Mouse (Mus musculus): Measurements from ENCODE around the gene Ctdsp2. TPM values are rescaled to one million over a fixed set of nuclear protein-coding genes. Genes with fewer than 3 reads are reported as not detected.

Gene Ctdsp2
- total RNA-seq (2017), result 41.1 and 46.3 TPM in 2 replicates

DNA sequence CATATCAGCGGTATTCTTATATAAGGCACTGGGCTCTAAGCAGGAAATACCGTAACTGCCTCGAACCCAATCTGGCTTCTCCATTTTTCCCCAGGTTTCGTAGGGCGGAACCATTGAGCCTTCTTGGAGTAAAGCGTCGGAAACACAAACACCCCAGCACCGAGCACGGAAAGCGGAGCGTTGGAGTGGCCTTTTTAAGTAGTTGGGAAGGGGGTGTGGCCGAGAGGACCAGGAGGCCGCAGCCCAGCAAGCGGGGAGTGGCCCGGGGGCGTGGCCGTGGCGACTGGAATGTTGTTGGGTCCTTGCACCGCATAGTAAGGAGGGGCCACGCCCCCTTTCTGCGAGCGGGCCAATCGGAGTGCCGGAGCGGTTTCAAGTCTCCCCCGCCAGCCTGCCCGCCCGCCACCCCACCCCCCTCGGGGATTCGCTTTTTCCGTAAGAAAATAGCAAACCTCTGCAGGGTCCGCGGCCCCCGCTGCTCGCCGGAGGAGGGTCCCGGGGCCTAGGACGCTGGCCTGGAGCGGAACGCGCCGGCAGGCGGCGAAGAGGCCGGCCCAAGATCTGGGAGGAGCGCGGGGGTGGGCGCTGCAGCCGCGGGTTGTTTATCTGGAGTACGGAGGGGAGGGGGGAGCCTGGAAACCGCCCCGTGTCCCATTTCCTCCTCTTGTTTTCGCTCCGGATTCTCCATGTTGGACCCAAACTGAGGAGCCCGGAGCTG, at the start of gene Ctdsp2:
Ctdsp2 (plus strand) TSS at position 441 of the 718 bp plus-strand sequence.
- ATAC-seq (replicated peaks in 1 of 2; ENCODE audit: insufficient read depth in 1 of 2, low FRiP score in 2 of 2, low TSS enrichment in 1 of 2, low read depth in 1 of 2, poor library complexity in 2 of 2, severe bottlenecking in 2 of 2), result peak; percentile 88 to 92

DNA sequence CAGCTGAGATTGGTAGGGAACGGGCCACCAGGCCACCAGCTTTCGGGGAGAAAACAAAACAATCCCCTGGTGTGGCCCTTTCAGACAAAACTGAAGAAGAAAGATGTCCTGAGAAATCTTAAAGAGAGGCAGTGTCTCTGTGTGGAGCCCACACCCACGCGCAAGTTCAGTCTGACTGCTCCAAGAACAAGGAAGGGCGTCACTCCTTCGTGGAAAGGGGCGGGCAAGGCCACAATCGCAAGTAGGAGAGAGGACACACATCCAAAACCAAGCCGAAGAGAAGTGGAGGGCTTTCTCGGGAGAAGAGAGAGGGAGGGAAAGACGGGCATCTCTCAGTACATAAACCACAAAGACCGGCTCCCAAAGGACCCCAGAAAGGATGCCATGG, 49.7 kb upstream of the Ctdsp2 start:
- ATAC-seq (replicated peaks in 1 of 2; ENCODE audit: insufficient read depth in 1 of 2, low FRiP score in 2 of 2, low TSS enrichment in 1 of 2, low read depth in 1 of 2, poor library complexity in 2 of 2, severe bottlenecking in 2 of 2), result no peak

DNA sequence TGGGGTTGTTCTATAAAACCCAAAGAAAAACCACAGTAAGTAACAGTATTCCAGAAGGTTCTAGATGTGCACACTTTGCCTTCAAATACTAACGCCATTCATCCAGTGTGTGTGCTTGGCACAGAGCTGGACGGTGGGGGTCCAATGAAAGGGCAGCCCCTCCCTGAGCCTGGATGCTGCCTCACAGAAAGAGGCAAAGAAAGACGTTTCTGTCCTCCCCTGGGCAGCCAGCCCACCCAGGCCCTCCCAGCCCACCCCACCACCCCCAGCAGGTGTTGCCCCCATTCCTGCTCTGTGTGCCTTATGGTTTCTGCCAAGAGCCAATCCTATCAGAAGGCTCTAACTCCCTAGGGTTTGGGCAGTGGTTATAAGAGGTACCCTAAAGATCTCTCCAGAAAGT, 49.0 kb upstream of the Ctdsp2 start:
- ATAC-seq (replicated peaks in 1 of 2; ENCODE audit: insufficient read depth in 1 of 2, low FRiP score in 2 of 2, low TSS enrichment in 1 of 2, low read depth in 1 of 2, poor library complexity in 2 of 2, severe bottlenecking in 2 of 2), result no peak

DNA sequence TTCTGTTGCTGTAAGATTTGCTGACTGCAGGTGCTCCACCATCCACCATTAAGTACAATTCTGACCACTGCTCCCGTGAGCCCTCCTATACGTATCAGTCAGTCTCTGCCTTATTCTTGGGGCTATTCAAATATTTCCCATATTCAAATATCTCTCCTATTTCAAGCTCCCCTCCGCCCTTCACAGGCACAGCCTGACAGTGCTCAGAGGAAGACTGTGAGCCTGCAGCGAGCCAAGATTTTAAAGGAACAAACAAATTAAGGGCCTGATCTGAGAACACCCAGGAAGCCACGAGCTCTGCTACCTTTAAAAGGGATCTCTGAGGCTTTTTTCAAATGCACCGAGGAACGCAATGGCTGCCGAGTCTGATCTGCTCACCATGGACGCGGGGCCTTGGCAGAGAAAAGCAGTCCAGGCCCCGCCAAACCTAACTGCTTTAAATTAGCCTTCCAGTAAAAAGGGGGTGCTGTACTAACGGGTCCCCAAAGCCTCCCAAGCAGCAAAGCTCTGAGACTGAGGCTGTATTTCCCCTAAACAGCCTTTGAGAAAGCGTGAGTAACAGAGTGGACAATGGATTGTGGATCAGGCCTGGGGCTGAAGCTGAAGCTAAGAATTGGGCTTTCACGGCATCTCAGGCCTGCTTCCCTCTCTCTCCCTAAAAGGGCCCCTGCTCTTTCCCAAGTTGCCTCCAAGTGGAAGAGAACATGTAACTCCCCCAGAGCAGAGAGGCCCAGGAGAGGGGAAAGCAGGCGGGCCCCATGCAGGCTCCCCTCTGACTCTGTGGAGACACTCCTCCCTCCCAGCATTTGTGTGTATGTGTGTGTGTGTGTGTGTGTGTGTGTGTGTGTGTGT, 48.0 kb upstream of the Ctdsp2 start:
- no peak; a peak in 1 of 4 replicates for ATAC-seq (replicated peaks in 1 of 2; ENCODE audit: insufficient read depth in 1 of 2, low FRiP score in 2 of 2, low TSS enrichment in 1 of 2, low read depth in 1 of 2, poor library complexity in 2 of 2, severe bottlenecking in 2 of 2)

DNA sequence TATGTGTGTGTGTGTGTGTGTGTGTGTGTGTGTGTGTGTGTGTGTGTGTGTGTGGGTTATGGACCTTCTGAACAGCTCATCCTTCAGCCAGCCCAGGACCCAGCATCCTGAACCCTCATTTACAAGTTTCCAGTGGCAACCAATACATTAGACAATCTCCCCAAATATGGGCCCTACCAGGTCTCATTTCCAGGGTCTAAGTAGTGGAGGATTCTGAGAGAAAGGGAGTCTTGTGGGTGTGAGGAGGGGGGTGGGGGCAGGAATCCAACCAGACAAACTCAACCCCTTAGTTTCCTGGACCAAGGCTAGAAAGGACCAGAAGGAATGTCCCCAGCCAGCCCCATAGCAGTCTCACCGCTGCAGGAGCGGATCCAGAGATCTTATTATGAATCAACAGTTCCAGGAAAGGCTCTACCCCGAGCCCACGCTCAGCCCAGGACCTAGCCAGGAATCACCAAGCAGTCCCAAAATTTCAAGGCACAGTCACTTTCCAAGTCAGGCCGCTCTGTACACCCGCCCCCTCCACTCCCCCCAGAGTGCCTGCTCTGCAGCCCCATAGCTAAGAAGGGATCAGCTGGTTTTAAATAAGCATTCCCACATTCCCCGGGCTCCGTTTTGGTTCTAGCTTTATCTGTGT, 47.3 kb upstream of the Ctdsp2 start:
- ATAC-seq (replicated peaks in 1 of 2; ENCODE audit: insufficient read depth in 1 of 2, low FRiP score in 2 of 2, low TSS enrichment in 1 of 2, low read depth in 1 of 2, poor library complexity in 2 of 2, severe bottlenecking in 2 of 2), result no peak

DNA sequence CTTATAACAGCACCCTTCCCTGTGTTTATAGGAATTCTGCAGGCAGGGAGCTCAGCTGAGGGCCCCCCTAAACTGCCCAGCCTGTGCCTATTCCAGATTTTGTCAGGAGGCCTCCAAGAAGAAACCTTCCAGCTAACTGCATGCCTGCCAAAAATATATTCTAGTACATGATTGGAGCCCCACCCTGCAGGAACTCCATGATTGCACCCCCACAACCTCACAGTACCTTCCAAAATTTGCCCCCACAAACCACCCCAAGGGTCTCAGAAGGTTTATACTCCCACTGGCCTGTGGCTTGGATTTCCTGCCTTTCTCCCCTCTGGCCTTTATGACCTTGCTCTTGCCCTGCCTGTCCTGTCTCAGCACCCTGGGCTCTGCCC, 46.8 kb upstream of the Ctdsp2 start:
- no peak for ATAC-seq (replicated peaks in 1 of 2; ENCODE audit: insufficient read depth in 1 of 2, low FRiP score in 2 of 2, low TSS enrichment in 1 of 2, low read depth in 1 of 2, poor library complexity in 2 of 2, severe bottlenecking in 2 of 2)

DNA sequence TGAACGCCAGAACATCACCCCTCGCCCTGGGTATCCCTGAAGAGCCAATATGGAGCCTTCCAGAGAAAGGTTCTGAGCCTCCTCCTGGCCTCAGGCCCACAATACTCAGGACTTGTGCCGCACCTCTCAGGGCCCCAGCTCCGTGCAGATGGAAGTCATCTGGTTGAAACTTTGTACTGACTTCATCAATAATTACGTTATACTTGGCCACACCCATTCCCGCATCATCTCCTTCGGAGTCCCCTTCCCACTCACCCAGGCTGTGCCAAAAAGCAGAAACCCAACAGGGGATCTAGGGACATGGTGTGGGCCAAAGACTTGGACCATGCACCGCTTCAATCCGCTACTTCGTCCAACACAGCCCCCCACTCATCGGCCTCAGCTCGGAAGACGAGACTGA, 44.0 kb upstream of the Ctdsp2 start:
- no peak for ATAC-seq (replicated peaks in 1 of 2; ENCODE audit: insufficient read depth in 1 of 2, low FRiP score in 2 of 2, low TSS enrichment in 1 of 2, low read depth in 1 of 2, poor library complexity in 2 of 2, severe bottlenecking in 2 of 2)

DNA sequence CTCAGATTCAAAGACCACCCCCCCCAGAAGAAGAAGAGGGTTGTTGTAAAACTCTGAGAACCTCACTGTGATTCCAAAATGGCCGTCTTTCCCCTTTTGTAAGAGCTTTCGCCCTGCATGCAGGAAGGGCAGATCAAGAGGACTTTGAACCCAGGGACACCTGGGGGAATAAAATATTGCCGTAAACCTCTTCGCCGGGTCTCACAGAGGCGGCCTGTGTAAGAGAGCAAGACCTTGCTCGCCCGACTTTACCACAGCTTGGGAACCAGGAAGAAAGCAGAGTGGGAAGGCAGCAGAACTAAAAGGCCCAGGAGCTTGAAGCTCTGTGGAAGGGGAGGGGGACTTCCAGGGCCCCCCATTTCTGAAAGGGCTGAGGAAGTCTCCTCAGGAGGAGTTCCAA, 43.4 kb upstream of the Ctdsp2 start:
- no peak for ATAC-seq (replicated peaks in 1 of 2; ENCODE audit: insufficient read depth in 1 of 2, low FRiP score in 2 of 2, low TSS enrichment in 1 of 2, low read depth in 1 of 2, poor library complexity in 2 of 2, severe bottlenecking in 2 of 2)

DNA sequence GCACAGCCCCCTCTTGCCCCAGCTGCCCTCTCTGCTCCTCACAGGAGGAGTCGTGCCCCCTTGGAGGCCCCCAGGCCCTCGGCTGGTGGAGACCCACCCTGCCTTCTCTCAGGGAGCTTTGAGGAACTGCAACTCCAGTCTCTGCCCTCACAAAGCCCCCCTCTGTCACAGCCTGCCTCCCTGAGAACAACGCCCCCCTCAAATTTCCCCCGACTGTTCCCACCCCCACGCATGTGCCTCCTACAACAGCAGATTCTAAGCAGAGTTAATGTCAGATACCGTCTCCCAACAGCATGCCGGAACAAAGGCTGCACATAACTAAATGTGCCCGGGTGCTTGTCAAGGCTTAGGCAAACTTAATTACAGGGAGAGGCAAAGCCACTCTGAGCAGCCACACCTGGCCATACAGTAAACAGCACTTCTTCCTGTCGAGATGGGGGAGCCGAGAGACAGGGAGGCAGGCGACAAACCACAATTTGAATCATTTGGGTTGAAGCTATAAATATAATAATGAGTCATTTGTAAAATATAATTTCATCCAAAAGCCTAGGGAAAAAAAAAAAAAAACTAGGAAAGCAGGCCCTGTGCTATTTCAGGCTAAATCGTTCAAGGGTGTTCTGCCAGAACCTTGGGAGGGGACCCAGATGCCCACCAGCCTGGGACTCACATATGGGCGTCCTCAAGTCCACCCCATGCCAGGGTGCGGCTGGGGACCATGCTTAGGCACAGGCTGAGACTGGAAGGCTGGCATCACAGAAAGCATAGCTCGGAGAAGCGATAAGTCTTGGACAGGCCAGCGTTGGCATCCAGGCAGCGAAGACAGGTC, 42.7 kb upstream of the Ctdsp2 start:
- ATAC-seq (replicated peaks in 1 of 2; ENCODE audit: insufficient read depth in 1 of 2, low FRiP score in 2 of 2, low TSS enrichment in 1 of 2, low read depth in 1 of 2, poor library complexity in 2 of 2, severe bottlenecking in 2 of 2), result peak in 1 of 2 experiments; percentile 35; a peak in 2 of 4 replicates

DNA sequence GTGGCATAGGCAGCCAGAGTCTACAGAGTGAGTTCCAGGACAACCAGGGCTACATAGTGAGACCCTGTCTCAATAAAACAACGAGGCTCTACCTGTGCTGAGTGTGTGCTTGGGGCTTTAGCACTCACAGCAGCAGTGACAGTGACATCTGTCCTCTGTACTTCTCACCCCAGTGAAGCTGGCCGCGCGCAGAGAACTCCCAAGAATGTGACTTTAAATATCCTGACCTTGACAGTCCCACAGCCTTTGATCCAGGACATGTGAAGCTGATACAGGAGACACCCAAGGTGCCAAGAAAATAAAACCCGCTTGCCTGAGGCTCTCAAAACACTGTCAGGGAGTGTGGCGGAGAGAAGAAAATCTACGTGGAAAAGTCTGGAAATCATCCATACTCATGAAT, 37.6 kb upstream of the Ctdsp2 start:
- no peak for ATAC-seq (replicated peaks in 1 of 2; ENCODE audit: insufficient read depth in 1 of 2, low FRiP score in 2 of 2, low TSS enrichment in 1 of 2, low read depth in 1 of 2, poor library complexity in 2 of 2, severe bottlenecking in 2 of 2)

DNA sequence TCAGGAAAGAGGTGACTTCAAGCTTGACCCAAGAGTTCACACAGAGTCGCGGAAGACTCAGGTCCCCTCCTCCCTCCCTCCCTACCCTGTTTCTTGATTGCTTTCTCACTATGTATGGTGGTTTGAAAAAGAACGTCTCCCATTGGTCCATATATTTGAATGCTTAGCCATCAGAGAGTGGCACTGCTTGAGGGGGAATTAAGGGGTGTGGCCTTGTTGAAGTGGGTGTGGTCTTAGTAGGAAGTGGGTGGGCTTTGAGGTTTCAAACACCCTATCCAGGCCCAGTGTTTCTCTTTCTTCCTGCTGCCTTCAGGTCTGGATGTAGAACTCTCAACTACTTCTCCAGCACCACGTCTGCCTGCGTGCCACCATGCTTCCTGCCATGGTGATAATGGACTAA, 33.0 kb upstream of the Ctdsp2 start:
- no peak for ATAC-seq (replicated peaks in 1 of 2; ENCODE audit: insufficient read depth in 1 of 2, low FRiP score in 2 of 2, low TSS enrichment in 1 of 2, low read depth in 1 of 2, poor library complexity in 2 of 2, severe bottlenecking in 2 of 2)

DNA sequence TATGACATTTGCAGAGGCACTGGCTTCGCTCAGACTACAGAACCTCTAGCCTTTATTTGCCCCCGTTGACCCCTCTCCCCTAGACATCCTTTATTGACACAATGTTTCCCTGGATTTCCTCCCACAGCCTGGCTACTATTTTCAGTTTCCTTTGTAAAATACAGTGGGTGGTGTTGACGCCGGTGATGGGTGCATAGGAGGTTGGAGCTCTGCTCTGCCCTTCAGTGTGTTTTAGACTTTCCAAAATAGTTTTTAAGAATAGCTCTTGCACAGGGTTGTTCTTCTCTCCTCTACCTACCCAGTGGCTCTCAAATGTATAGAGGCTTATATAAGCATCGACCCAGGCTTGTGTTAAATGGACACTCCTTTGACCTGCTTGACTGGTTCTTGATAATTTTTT, 28.7 kb upstream of the Ctdsp2 start:
- no peak for ATAC-seq (replicated peaks in 1 of 2; ENCODE audit: insufficient read depth in 1 of 2, low FRiP score in 2 of 2, low TSS enrichment in 1 of 2, low read depth in 1 of 2, poor library complexity in 2 of 2, severe bottlenecking in 2 of 2)

DNA sequence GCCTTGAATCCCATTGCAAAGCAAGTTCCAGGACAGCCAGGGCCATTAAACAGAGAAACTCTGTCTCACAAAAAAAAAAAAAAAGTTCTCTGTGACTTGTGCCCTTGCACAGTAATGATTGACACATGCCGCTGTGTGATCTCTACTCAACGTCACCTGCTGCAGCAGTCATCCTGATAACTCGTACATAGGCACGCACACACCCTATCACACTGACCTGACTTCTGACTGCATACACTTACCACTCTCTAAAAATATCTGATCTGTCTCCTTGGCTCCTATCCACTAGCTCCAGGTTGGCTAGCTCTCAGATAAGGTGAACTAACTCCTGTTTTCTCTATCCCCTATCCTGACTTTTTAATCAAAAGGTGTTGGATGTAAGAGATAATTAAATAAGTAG, 27.9 kb upstream of the Ctdsp2 start:
- no peak for ATAC-seq (replicated peaks in 1 of 2; ENCODE audit: insufficient read depth in 1 of 2, low FRiP score in 2 of 2, low TSS enrichment in 1 of 2, low read depth in 1 of 2, poor library complexity in 2 of 2, severe bottlenecking in 2 of 2)

DNA sequence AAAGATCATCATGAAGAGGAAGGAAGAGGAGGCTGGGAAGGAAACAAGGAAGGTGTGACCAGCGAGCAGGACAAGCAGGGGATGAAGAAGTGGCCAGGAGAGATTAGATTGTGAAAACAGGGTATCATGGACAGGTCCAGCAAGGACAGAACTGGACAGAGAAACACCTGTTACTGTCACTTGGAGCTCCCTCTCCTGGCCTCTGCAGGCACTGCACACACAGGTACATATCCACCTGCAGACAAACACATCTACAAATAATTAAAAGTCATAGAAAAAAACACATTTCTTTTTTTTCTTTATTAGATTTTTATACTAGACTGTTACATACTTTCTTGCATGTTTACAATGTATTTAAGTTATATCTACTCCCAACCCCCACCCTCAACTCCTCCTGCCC, 26.1 kb upstream of the Ctdsp2 start:
- no peak for ATAC-seq (replicated peaks in 1 of 2; ENCODE audit: insufficient read depth in 1 of 2, low FRiP score in 2 of 2, low TSS enrichment in 1 of 2, low read depth in 1 of 2, poor library complexity in 2 of 2, severe bottlenecking in 2 of 2)

DNA sequence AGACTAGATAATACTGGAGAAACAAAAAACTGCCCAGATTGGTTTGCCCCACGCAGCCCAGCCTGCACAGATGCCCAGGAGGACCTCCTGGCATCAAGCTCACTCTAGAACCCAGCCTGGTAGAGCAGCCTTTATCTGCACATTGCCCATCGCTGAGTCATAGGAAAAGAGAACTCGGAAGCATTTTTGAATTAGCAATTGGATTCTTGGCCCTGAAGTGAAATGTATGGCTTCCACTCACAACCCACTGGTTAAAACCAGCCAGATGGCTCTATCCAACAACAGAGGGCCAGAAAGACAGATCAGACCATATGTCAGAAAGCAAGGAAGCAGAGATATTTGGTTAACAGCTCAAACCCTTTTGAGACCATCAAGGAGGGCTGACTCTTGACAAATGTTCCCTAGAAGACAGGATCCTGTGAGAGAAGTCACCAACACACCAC, 25.5 kb upstream of the Ctdsp2 start:
- no peak for ATAC-seq (replicated peaks in 1 of 2; ENCODE audit: insufficient read depth in 1 of 2, low FRiP score in 2 of 2, low TSS enrichment in 1 of 2, low read depth in 1 of 2, poor library complexity in 2 of 2, severe bottlenecking in 2 of 2)

DNA sequence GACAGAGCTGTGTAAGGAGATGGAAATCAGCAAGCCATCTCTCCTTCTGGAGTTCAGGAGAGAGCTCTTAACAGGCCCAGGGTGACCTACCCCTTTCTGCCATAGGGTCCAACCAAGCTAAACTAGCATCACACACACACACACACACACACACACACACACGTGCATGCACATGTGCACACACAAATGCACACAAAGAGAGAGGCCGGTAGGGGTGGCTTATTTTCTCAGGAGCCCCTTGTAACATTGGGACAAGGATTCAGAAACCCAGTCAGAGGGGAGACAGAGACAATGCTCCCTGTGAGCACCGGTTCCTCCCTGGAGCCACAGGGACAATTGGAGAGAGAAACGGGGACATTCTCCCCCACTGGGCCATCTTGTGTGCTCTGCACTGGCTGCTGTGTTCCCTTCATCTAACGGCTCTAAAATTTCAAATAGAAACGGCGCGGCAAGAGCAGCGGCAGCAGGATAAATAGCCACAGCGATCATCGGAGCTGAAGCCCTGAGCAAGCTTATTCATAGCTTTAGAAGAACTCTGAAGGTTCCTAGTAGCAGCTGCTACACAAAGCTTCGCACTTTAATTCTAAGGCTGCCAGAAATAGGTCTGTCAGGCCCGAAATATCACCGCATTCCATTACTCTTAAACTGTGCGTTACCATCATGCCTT, 21.7 kb upstream of the Ctdsp2 start:
- no peak for ATAC-seq (replicated peaks in 1 of 2; ENCODE audit: insufficient read depth in 1 of 2, low FRiP score in 2 of 2, low TSS enrichment in 1 of 2, low read depth in 1 of 2, poor library complexity in 2 of 2, severe bottlenecking in 2 of 2)
